Comparison of ENCODE assay signal across 21 mouse cellular contexts in the genomic region with DNA sequence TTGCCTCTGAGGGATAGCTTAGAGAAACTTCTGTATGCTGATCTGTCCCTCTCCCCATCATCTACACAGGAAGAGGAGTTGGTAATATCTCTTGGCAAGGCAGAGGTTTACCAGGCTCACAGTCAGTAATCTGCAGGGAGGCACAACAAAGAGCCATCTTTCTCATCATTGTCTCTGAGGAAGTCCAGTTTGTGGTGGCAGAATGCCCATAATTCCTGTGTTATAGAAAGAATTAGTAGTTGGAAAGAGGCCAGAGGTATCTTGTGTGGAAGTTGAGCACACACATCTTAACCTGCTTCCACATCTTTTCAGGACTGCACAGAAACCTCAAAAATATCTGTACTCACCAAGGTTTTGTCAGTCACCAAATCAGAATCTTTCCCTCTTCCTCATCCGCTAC.
DNase-seq lines count a peak whose midpoint lies in the region; ATAC-seq and TF ChIP-seq lines count a peak whose summit lies in the region.
"Had no signal": no experiment of that assay in that cellular context is flagged by ENCODE, and none has a peak within 500 bp of the region (broad histone marks: within the 10 kb centered on the region; RNA-seq: fewer than 3 reads in every experiment).

No protein-coding gene starts in this region.

- H3K4me2 ChIP-seq in hindbrain, postnatal 0 days (ENCODE audit: low read depth, low read length): no peak overlapping the region
- no peak overlapping the region for H3K4me2 ChIP-seq in hindbrain, embryonic 14.5 days (replicated peaks)
- H3K4me2 ChIP-seq: embryonic facial prominence, embryonic 13.5 days; embryonic facial prominence, embryonic 15.5 days; forebrain, embryonic 12.5 days had no signal

- H3K27me3 ChIP-seq in hindbrain, postnatal 0 days (ENCODE audit: insufficient read depth, low read length): no peaks in the 10 kb centered on the region
- H3K27me3 ChIP-seq in hindbrain, embryonic 14.5 days (ENCODE audit: control insufficient read depth, insufficient read depth, low read length): no peaks in the 10 kb centered on the region
- H3K27me3 ChIP-seq: CH12.LX; embryonic facial prominence, embryonic 13.5 days; embryonic facial prominence, embryonic 15.5 days; forebrain, embryonic 12.5 days had no signal

- no peak for ATAC-seq in hindbrain, postnatal 0 days
- no peak for ATAC-seq in hindbrain, embryonic 14.5 days (ENCODE audit: low FRiP score)
- ATAC-seq: CD4-positive, CD25-positive, alpha-beta regulatory T cell, adult 4 months; forebrain, embryonic 16.5 days had no signal

- H3K9ac ChIP-seq in hindbrain, postnatal 0 days (replicated peaks; ENCODE audit: low read length): no peak overlapping the region
- no peak overlapping the region for H3K9ac ChIP-seq in hindbrain, embryonic 14.5 days
- H3K9ac ChIP-seq: embryonic facial prominence, embryonic 13.5 days; embryonic facial prominence, embryonic 15.5 days; forebrain, embryonic 12.5 days had no signal

- no peak overlapping the region for H3K4me3 ChIP-seq in hindbrain, postnatal 0 days (ENCODE audit: low read length)
- H3K4me3 ChIP-seq in hindbrain, embryonic 14.5 days (replicated peaks; ENCODE audit: low read length): no peak overlapping the region
- H3K4me3 ChIP-seq: embryonic facial prominence, embryonic 13.5 days; embryonic facial prominence, embryonic 15.5 days; erythroblast, embryonic 14.5 days; forebrain, embryonic 10.5 days; forebrain, embryonic 12.5 days had no signal

- no peaks in the 10 kb centered on the region for H3K9me3 ChIP-seq in hindbrain, postnatal 0 days (ENCODE audit: low read length)
- no peaks in the 10 kb centered on the region for H3K9me3 ChIP-seq in hindbrain, embryonic 14.5 days (ENCODE audit: control insufficient read depth, low read length)
- H3K9me3 ChIP-seq: embryonic facial prominence, embryonic 13.5 days; embryonic facial prominence, embryonic 15.5 days; forebrain, embryonic 10.5 days; forebrain, embryonic 12.5 days; G1E had no signal

- peak; percentile 24 for DNase-seq in cerebellum, adult 9-10 months
- DNase-seq in cerebellum, adult 9-11 months: no peak
- peak; percentile 11 to 18 for DNase-seq in cerebellum, postnatal 25 days
- no peak for DNase-seq in cerebellum, postnatal 4 days (ENCODE audit: low spot score in 2 of 2)
- peak; percentile 5 for DNase-seq in hindbrain, postnatal 0 days (ENCODE audit: low spot score)
- no peak for DNase-seq in hindbrain, embryonic 14.5 days (ENCODE audit: low spot score)
- DNase-seq: adrenal gland, adult 2 months; adrenal gland, postnatal 10 days; adrenal gland, postnatal 25 days; B cell, adult 2 months; cerebellum, adult 11 months; embryo, embryonic 11 days had no signal

- no peak overlapping the region for H3K27ac ChIP-seq in hindbrain, postnatal 0 days
- no peak overlapping the region for H3K27ac ChIP-seq in hindbrain, embryonic 14.5 days
- H3K27ac ChIP-seq: embryonic facial prominence, embryonic 13.5 days; embryonic facial prominence, embryonic 15.5 days; forebrain, embryonic 10.5 days; forebrain, embryonic 12.5 days had no signal

- no peak for TF ChIP-seq CTCF in hindbrain, postnatal 0 days (IDR thresholded peaks at IDR 0.05; ENCODE audit: low read depth)

- WGBS in hindbrain, postnatal 0 days: 93% methylated on average over 1 of the region's 1 CpGs
- WGBS in hindbrain, embryonic 14.5 days: 91% methylated on average over 1 of the region's 1 CpGs

- no peaks in the 10 kb centered on the region for H3K4me1 ChIP-seq in hindbrain, postnatal 0 days (ENCODE audit: insufficient read depth, low read length)
- H3K4me1 ChIP-seq in hindbrain, embryonic 14.5 days (replicated peaks; ENCODE audit: control insufficient read depth, insufficient read depth, low read length): no peaks in the 10 kb centered on the region
- H3K4me1 ChIP-seq: embryonic facial prominence, embryonic 13.5 days; embryonic facial prominence, embryonic 15.5 days; forebrain, embryonic 10.5 days; forebrain, embryonic 12.5 days had no signal

- H3K36me3 ChIP-seq in hindbrain, postnatal 0 days (ENCODE audit: insufficient read depth, low read length): no peaks in the 10 kb centered on the region
- H3K36me3 ChIP-seq in hindbrain, embryonic 14.5 days (replicated peaks; ENCODE audit: control insufficient read depth, insufficient read depth): no peaks in the 10 kb centered on the region
- H3K36me3 ChIP-seq: embryonic facial prominence, embryonic 13.5 days; embryonic facial prominence, embryonic 15.5 days; forebrain, embryonic 10.5 days; forebrain, embryonic 12.5 days; G1E had no signal

Comparison
In these comparisons a context has a peak if more than half of its experiments do, and no peak if none do; other contexts are left out.
1. DNase-seq: peak in cerebellum, adult 9-10 months (single experiment), cerebellum, postnatal 25 days (2 of 2) and hindbrain, postnatal 0 days (single experiment); none in cerebellum, adult 9-11 months (single experiment), cerebellum, postnatal 4 days (0 of 2) and hindbrain, embryonic 14.5 days (single experiment).